Mouse (Mus musculus): ENCODE measurements around the gene Serf2. TPM values are rescaled to one million over a fixed set of nuclear protein-coding genes. Genes with fewer than 3 reads are reported as not detected.
"Not testable (repeated sequence)": the region's sequence is repeated elsewhere in the genome, so short reads cannot be mapped to it uniquely, and the experiment has no call there.

The Serf2 gene
- total RNA-seq, 2 experiments from 2014 or later = 171 to 191 TPM

DNA sequence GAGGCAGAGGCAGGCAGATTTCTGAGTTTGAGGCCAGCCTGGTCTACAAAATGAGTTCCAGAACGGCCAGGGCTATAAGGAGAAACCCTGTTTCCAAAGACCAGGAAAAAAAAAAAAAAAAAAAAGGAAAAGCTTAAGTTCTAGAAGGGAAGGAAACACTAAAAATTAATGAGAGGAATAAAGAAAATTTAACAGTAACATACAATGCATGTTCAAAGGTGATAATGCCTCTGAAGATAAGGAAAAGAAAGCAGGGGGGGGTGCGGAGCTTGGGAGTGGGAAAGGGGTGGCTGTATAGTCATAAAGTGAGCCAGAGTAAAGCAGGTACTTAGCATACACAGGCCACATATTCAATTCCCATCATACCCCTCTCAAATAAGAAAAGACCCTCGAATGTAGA lies 3.9 kb upstream of the Serf2 start:
- no peak for DNase-seq (ENCODE audit: low spot score in 2 of 2)
- intact Hi-C loops (cut with DNase I) = loop anchor here (5.0 kb wide), 1 partner anchor 33 kb away; the partner anchor contains the start of genes Catsper2 and Pdia3

DNA sequence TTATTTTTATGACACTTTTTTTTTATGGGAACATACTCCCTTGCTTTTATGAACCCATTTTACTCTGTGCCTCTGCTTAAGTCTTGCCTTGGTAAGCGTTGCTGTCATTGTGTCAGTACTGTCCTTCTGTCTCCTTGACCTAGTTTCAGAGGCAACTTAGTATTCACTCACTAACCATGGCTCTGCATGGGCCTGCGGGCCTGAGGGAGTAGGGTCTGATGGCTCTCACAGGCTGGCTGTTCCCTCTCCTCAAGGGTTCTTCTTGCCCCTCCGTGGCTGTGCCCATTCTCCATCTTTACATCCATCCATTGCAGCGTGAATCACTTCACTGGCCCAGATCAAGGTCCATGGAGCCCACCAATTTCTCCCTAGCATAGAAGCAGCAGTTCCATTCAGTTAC lies 2.5 kb upstream of the Serf2 start:
- DNase-seq (ENCODE audit: low spot score in 2 of 2) = no peak
- intact Hi-C loops (cut with DNase I) = loop anchor here (5.0 kb wide), 1 partner anchor 34 kb away; the partner anchor contains the start of genes Catsper2 and Pdia3

DNA sequence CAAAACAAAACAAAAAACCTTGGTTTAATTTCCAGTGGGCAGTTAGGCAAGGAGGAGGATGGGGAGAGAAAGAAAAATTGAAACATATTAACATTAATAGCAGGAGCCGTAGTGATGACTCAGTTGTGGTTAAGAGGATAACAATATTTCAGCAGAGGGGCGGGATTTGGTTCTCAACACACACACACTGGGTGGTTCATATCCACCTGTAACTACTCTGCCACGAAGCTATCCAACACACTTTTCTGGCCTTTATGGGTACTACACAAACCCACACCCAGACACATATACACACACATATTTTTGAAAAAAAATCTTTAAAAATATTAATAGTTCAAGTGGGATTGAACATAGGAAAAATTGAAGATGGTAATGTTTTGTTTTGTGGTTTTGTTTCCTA lies 2.0 kb upstream of the Serf2 start:
- DNase-seq (ENCODE audit: low spot score in 2 of 2) = no peak
- intact Hi-C loops (cut with DNase I) = loop anchor here (5.0 kb wide), 1 partner anchor 35 kb away; the partner anchor contains the start of genes Catsper2 and Pdia3

- no peak for DNase-seq (ENCODE audit: low spot score in 2 of 2)
- intact Hi-C loops (cut with DNase I) = loop anchor here (5.0 kb wide), 1 partner anchor 36 kb away; the partner anchor contains the start of genes Catsper2 and Pdia3
Observed at GRCm38 (mm10) chr2:121448136-121448535, 859 bp upstream of the Serf2 start.

DNA sequence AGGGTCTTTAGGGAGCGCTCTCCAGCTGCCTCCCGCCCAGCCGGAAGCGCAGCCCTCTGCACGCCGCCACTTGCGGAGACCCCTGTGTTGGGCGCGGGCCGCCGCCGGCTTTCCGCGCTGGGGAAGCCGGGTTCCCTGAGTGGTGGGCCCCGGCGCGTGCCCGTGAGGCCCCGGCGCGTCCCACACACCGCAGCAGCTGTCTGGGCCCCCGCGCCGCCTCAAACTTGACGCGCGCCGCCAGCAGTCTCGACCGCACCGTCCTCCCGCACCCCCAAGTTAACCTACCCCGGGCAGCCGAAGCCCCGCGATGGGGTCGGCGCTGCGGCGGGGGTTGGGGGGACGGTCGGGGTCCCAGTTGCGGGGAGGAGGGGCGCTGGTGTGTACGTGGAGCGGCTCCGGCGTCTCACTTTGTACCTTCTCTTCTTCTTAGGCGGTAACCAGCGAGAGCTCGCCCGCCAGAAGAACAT lies 583 bp downstream of the Serf2 start:
- DNase-seq (ENCODE audit: low spot score in 2 of 2) = no peak
- intact Hi-C loops (cut with DNase I) = loop anchor here (5.0 kb wide), 1 partner anchor 37 kb away; the partner anchor contains the start of genes Catsper2 and Pdia3

GRCm38 (mm10) chr2:121450093-121450492 lies 1.1 kb downstream of the Serf2 start:
- intact Hi-C loops (cut with DNase I) = no loop called here
- no peak for DNase-seq (ENCODE audit: low spot score in 2 of 2)

DNA sequence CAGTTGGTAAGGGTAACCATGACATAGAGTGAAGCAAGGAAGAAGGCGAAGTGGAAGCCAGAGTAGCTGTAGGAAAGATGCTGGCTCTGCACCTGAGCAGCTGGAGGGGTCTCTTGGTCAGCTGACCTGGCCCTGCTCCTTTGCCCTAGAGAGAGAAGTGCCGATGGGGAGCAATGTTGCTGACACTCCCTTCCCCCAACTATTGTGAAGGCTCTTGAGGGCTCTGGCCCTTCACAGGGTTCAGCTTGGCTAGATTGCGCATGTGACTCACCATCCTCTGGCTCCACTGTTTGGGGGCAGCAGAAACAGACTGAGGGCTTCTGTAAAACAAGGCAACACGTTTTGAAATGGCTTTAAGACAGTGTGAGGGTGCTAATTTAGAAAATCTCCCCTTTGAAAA lies 3.4 kb downstream of the Serf2 start:
- intact Hi-C loops (cut with DNase I) = no loop called here
- no peak for DNase-seq (ENCODE audit: low spot score in 2 of 2)

DNA sequence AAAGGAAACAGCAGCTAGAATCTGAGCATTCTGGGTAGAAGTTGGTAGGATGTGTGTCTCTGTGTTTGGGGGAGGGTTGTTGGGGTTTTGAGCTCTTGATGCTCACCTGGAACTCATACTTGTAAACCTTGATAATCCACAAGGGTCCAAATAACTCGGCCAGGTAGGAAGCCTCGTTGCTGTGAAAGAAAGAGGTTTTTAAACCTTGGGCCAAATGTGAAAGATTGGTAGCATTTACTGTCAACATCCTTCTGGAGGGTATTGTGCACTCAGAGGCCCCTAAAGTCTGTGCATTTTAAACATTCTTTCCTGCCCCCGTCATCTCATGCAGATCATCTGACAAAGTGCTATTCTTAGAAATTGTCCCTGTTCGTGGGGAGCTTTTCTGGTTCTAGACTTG lies 4.0 kb downstream of the Serf2 start, which contains the start of gene Hypk:
Gene Hypk (plus strand): TSS at position 301 of the 400 bp plus-strand sequence.
- no peak for DNase-seq (ENCODE audit: low spot score in 2 of 2)
- intact Hi-C loops (cut with DNase I) = no loop called here

DNA sequence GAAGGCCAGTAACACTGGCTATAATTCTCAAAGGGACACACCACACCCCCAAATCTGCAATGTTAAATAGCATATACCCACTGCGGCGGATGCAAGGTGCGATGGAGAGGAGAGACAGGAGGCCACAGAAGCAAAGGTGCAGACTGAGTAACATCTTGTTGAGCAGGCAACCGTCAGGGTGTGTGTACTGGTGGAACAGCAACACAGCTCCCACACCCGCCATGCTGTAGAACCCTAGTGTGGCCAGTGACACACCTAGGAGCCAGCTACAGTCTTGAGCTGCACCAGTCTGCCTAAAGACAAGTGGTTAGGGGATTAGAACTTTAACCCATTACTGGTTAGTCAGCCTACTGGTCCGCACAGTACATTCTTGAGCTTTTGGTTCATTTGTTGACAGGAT lies 4.9 kb downstream of the Serf2 start:
- intact Hi-C loops (cut with DNase I) = no loop called here
- DNase-seq (ENCODE audit: low spot score in 2 of 2) = no peak

DNA sequence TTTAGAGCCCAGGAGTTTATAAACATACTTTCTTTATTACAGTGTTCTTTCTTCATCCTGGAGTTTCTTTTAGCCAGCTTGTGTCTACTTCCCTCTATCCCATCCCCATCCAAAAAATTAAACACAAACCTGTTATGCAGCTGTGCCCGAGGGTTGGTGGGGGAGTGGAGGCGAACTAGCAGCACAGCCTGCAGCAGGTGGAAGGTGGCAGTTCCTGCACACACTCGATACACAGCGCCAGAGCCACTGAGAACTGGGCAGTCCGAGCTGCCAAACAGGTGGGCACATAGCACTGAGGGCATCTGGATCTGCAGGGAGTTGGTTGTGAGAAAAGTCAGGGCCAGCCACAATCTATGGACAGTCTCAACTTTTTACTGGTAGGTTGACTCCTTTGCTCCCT lies 6.5 kb downstream of the Serf2 start:
- intact Hi-C loops (cut with DNase I) = no loop called here
- no peak for DNase-seq (ENCODE audit: low spot score in 2 of 2)

GRCm38 (mm10) chr2:121456692-121457642 lies 8.0 kb downstream of the Serf2 start, which contains the start of gene Serinc4:
Serinc4 (minus strand) TSS chr2:121456781.
- DNase-seq (ENCODE audit: low spot score in 2 of 2) = peak; percentile 84 to 86
- intact Hi-C loops (cut with DNase I) = no loop called here

GRCm38 (mm10) chr2:121460071-121460470 lies 11.1 kb downstream of the Serf2 start:
- intact Hi-C loops (cut with DNase I) = no loop called here
- no peak for DNase-seq (ENCODE audit: low spot score in 2 of 2)

- intact Hi-C loops (cut with DNase I); DNase-seq (ENCODE audit: low spot score in 2 of 2): not testable (repeated sequence)
Observed at GRCm38 (mm10) chr2:121468982-121469381, 20.0 kb downstream of the Serf2 start.

DNA sequence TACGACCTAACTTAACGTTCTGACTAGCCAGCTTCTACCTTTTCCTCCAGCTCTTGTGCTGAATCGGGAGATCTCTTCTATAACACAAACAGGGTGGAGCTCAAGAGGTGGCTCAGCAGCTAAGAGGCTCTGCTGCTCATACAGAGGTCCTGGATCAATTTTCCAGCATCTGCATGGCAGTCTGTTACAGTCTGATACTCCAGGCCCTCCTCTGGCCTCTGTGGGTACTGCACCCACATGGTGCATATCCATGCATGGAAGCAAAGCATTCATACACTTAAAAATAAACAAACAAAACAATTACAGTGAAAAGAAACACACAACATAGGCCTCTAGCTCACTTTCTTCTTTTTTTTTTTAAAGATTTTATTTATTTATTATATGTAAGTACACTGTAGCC lies 23.8 kb downstream of the Serf2 start:
- DNase-seq (ENCODE audit: low spot score in 2 of 2) = not testable (repeated sequence)

GRCm38 (mm10) chr2:121473301-121474179 lies 24.5 kb downstream of the Serf2 start, which contains the start of gene Mfap1b:
Mfap1b (minus strand) TSS chr2:121474067.
- intact Hi-C loops (cut with DNase I) = loop anchor here (5.0 kb wide), 1 partner anchor 34 kb away; the partner anchor contains the start of genes Mfap1a and Wdr76

More for the DNA sequence above, 23.8 kb downstream of the Serf2 start:
- intact Hi-C loops (cut with DNase I) = loop anchor here (5.0 kb wide), 1 partner anchor 35 kb away; the partner anchor contains the start of genes Mfap1a and Wdr76

GRCm38 (mm10) chr2:121474180-121474535 lies 25.2 kb downstream of the Serf2 start:
- intact Hi-C loops (cut with DNase I) = loop anchor here (5.0 kb wide), 1 partner anchor 33 kb away; the partner anchor contains the start of genes Mfap1a and Wdr76
- no peak for DNase-seq (ENCODE audit: low spot score in 2 of 2)

More at GRCm38 (mm10) chr2:121473301-121474179, 24.5 kb downstream of the Serf2 start, which contains the start of gene Mfap1b:
- peak; percentile 83 to 84 for DNase-seq (ENCODE audit: low spot score in 2 of 2)

DNA sequence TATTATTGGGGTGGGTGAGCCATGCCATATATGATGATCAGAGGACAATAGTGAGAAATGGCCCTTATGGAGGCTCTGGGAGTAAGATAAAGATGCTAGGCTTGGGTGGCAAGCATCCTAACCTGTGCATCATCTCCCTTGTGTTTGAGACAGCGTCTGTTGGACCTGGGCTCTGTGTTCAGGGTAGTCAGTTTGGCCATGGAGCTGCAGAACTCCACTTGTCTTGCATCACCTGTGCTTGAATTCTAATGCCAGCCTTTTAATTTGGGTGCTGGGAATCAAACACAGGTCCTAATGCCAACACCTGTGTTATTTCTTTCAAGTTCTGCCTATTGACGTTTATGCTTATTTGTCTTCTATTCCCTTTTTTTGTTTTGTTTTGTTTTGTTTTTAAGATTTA lies 26.3 kb downstream of the Serf2 start:
- intact Hi-C loops (cut with DNase I) = not testable (repeated sequence)

DNA sequence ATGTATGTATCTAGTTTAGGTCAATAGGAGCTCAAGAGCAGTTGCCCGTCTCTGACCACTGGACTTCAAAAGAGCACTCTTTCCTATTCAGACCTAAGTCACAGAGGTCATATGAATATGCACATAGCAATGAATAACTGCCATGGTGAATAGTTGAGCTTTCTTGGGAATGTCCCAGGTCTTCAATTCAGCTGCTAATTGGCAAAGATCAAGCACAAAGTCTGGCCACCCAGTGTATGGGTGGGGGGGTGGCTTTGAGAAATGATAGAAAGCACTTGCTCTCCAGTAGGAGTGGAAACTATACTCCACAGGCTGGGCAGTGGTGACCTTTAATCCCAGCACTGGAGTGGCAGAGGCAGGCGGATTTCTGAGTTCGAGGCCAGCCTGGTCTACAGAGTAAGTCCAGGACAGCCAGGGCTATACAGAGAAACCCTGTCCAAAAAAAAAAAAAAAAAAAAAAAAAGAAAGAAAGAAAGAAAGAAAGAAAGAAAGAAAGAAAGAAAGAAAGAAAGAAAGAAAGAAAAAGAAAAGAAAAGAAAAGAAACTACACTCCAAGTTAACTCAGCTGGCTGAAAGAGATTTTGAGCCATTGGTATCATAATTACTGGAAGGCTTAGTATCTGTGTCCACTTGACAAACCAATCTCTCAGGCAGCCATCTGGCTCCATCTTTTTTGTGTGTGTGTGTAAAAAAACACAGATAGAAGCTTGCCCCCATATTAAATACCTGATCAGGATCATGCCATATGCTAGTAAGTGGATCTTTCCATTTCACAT lies 28.7 kb downstream of the Serf2 start:
- intact Hi-C loops (cut with DNase I) = no loop called here
- no peak for DNase-seq (ENCODE audit: low spot score in 2 of 2)

More for the DNA sequence above, 26.3 kb downstream of the Serf2 start:
- DNase-seq (ENCODE audit: low spot score in 2 of 2) = not testable (repeated sequence)
